Mouse (Mus musculus) liver, embryonic 14.5 days (tissue): ENCODE data around the gene Gtf2f1. TPM values are rescaled to one million over a fixed set of nuclear protein-coding genes. Genes with fewer than 3 reads are reported as not detected.

Experiments used
- ATAC-seq: fragments of 200-750 bp; cut with Nextera tagmentation; 2 replicates; pipeline ENCODE4 v1.8.0; 2017; ENCODE audit warnings: moderate number of reproducible peaks, mild to moderate bottlenecking, moderate library complexity; ENCODE audit not compliant: insufficient read depth
- DNase-seq, 3 experiments: peaks; one replicate each; pipeline ENCODE4 v3.0.0-alpha.2; 2012 to 2013; ENCODE audit warnings: low read depth in 3 of 3, low spot score in 3 of 3
- H3K27ac ChIP-seq: fragments of 300-500 bp; sonication (generic); 2 replicates; pipeline ENCODE4 v1.5.1; 2014; ENCODE audit warnings: moderate library complexity, mild to moderate bottlenecking, control low read depth, inconsistent platforms
- H3K27me3 ChIP-seq: fragments of 300-500 bp; sonication (generic); 2 replicates; pipeline ENCODE4 v1.6.1; 2014; ENCODE audit warnings: mild to moderate bottlenecking, low read length, moderate library complexity; ENCODE audit not compliant: control insufficient read depth, insufficient read depth
- H3K36me3 ChIP-seq: fragments of 300-500 bp; sonication (generic); replicated peaks from 2 replicates; pipeline ENCODE4 v1.6.1; 2014; ENCODE audit warnings: low read depth; ENCODE audit not compliant: control insufficient read depth, insufficient read depth
- H3K4me1 ChIP-seq, 2 experiments: fragments of 200-500 bp in 1 of 2; fragments of 300-500 bp in 1 of 2; sonication (generic) in 1 of 2; replicated peaks; 2 replicates each; pipeline ENCODE4 v1.6.1; 2012 to 2014; ENCODE audit warnings: antibody characterized with exemption in 1 of 2, inconsistent platforms in 1 of 2, low read length in 1 of 2; ENCODE audit not compliant: control insufficient read depth in 2 of 2, insufficient read depth in 2 of 2
- H3K4me2 ChIP-seq: fragments of 300-500 bp; sonication (generic); 2 replicates; pipeline ENCODE4 v1.6.1; 2014; ENCODE audit warnings: low read depth, mild to moderate bottlenecking, control low read depth, moderate library complexity
- H3K4me3 ChIP-seq, 2 experiments: fragments of 200-500 bp in 1 of 2; fragments of 300-500 bp in 1 of 2; sonication (generic) in 1 of 2; 2 replicates each; pipeline ENCODE4 v1.5.1; 2012 to 2014; ENCODE audit warnings: low read depth in 2 of 2, low read length in 2 of 2, mild to moderate bottlenecking in 2 of 2, control low read depth in 1 of 2, inconsistent platforms in 1 of 2, moderate library complexity in 1 of 2; ENCODE audit not compliant: insufficient read depth in 1 of 2
- H3K9ac ChIP-seq: fragments of 300-500 bp; sonication (generic); replicated peaks from 2 replicates; pipeline ENCODE4 v1.6.1; 2014; ENCODE audit warnings: mild to moderate bottlenecking, control low read depth, moderate library complexity
- H3K9me3 ChIP-seq: fragments of 300-500 bp; sonication (generic); 2 replicates; pipeline ENCODE4 v1.6.1; 2016; ENCODE audit warnings: low read length, mixed read lengths; ENCODE audit not compliant: control insufficient read depth
- CTCF ChIP-seq: IDR thresholded peaks from 2 replicates; pipeline ENCODE4 v1.5.1; 2016; ENCODE audit warnings: antibody characterized with exemption, low read depth, control low read depth
- EP300 ChIP-seq: IDR thresholded peaks from 2 replicates; pipeline ENCODE4 v1.6.1; 2016; ENCODE audit warnings: antibody characterized with exemption, low read depth
- WGBS: fragments of 180-500 bp; shearing (Covaris S2); extraction: QIAGEN DNeasy Blood & Tissue Kit; methylation state at CpG from one replicate; pipeline ENCODE4 v1.1.7; 2014; ENCODE audit not compliant: insufficient replicate concordance; 5-methylcytosine and 5-hydroxymethylcytosine counted together
- polyA plus RNA-seq, 2 experiments: library from polyadenylated mRNA; depleted of rRNA in 1 of 2; stranded (reverse) in 1 of 2; unstranded in 1 of 2; fragments of >200 nt; fragmentation: Nextera tagmentation in 1 of 2; extraction: Ambion mirVana in 1 of 2; gene quantifications; 2 replicates each; pipeline versions ENCODE4 v1.2.1 to v1.2.3; 2012 to 2014

Gene Gtf2f1
- polyA plus RNA-seq, 2 experiments: 47.3 to 56.5 TPM

- Histone ChIP-seq H3K36me3 (no peaks in the 10 kb centered on the region), H3K4me2 (no peak overlapping the region), H3K4me1 (0 out of 4 replicates have a peak, but pooled peaks cover 0 to 2% of the 10 kb centered on the region in 2 experiments), H3K27ac (no peak overlapping the region), H3K27me3 (no peaks in the 10 kb centered on the region), H3K4me3 (no peak overlapping the region), H3K9me3 (no peaks in the 10 kb centered on the region), H3K9ac (no peak overlapping the region)
- WGBS: 56% methylated on average over 9 of the region's 9 CpGs
- ATAC-seq (no peak), DNase-seq (no peak)
- TF ChIP-seq EP300: no peak
- TF ChIP-seq CTCF: no peak
Observed at GRCm38 (mm10) chr17:56984886-56985285, 26.2 kb downstream of the Gtf2f1 start.

- H3K4me1 ChIP-seq: no peaks in the 10 kb centered on the region
- H3K36me3 ChIP-seq: no peaks in the 10 kb centered on the region
- H3K27ac ChIP-seq: no peak within 1 kb of the TSS
- WGBS: 68% methylated on average over 5 of the region's 5 CpGs
- no peak for DNase-seq
- no peak for ATAC-seq
- H3K27me3 ChIP-seq: no peaks in the 10 kb centered on the region
- no peaks in the 10 kb centered on the region for H3K9me3 ChIP-seq
- H3K4me2 ChIP-seq: no peak within 1 kb of the TSS
- TF ChIP-seq EP300 (no peak), CTCF (no peak)
- H3K9ac ChIP-seq: no peak within 1 kb of the TSS
- no peak within 1 kb of the TSS for H3K4me3 ChIP-seq
Observed at GRCm38 (mm10) chr17:56982013-56982412, 29.1 kb downstream of the Gtf2f1 start, which contains the start of gene Acer1. Gene Acer1, minus strand, starts transcription at chr17:56982126.

DNA sequence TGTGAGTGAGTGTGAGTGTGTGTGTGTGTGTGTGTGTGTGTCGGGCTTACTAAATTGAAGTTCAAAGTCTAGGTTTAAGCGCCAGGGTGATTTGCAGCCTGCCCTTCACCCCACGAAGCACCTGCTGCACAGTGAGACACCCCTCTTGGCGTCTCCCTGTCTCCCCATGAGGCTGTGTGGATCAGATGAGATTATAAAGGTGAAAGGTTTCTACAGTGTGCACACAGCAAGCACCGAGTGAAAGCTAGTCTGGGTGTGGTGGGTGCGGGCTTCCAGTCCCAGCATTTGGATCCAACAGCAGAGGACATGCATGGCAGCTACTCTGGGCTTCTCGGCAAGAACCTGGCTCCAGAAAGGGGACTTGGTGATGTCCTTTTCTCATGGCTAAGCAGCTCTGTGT is 30.0 kb downstream of the Gtf2f1 start:
- H3K36me3 ChIP-seq: no peaks in the 10 kb centered on the region
- no peak overlapping the region for H3K27ac ChIP-seq
- H3K4me1 ChIP-seq: no peaks in the 10 kb centered on the region
- TF ChIP-seq EP300 (no peak), CTCF (no peak)
- H3K9ac ChIP-seq: no peak overlapping the region
- no peaks in the 10 kb centered on the region for H3K9me3 ChIP-seq
- 54% methylated on average over 7 of the region's 7 CpGs for WGBS
- no peak for DNase-seq
- no peaks in the 10 kb centered on the region for H3K27me3 ChIP-seq
- H3K4me2 ChIP-seq: no peak overlapping the region
- no peak for ATAC-seq
- H3K4me3 ChIP-seq: no peak overlapping the region

GRCm38 (mm10) chr17:56979524-56979923 is 31.6 kb downstream of the Gtf2f1 start:
- TF ChIP-seq CTCF (no peak), EP300 (no peak)
- ATAC-seq (no peak), DNase-seq (no peak)
- no peak overlapping the region for H3K4me3 ChIP-seq
- H3K27me3 ChIP-seq: no peaks in the 10 kb centered on the region
- H3K9me3 ChIP-seq: no peaks in the 10 kb centered on the region
- 27% methylated on average over 8 of the region's 8 CpGs for WGBS
- H3K9ac ChIP-seq: no peak overlapping the region
- peaks cover 0 to under 1% of the 10 kb centered on the region in 2 experiments; a peak in 2 of 4 replicates for H3K4me1 ChIP-seq
- H3K4me2 ChIP-seq: no peak overlapping the region
- H3K27ac ChIP-seq: no peak overlapping the region
- H3K36me3 ChIP-seq: no peaks in the 10 kb centered on the region

- H3K4me1 ChIP-seq: peaks cover 0 to 2% of the 10 kb centered on the region in 2 experiments; a peak in 2 of 4 replicates
- H3K36me3 ChIP-seq: no peaks in the 10 kb centered on the region
- no peaks in the 10 kb centered on the region for H3K9me3 ChIP-seq
- 52% methylated on average over 8 of the region's 8 CpGs for WGBS
- no peak overlapping the region for H3K27ac ChIP-seq
- no peak for DNase-seq
- no peaks in the 10 kb centered on the region for H3K27me3 ChIP-seq
- H3K4me3 ChIP-seq: no peak overlapping the region
- H3K9ac ChIP-seq: no peak overlapping the region
- no peak for TF ChIP-seq CTCF
- TF ChIP-seq EP300: no peak
- ATAC-seq: no peak
- H3K4me2 ChIP-seq: no peak overlapping the region
Observed at GRCm38 (mm10) chr17:56976531-56977390, 34.3 kb downstream of the Gtf2f1 start.
